Mouse (Mus musculus) adrenal gland, postnatal 14 days (tissue): ENCODE measurements around the gene Trim38. TPM values are rescaled to one million over a fixed set of nuclear protein-coding genes. Genes with fewer than 3 reads are reported as not detected.
A peak's percentile ranks its signal among the peaks of the same experiment; 100 is the strongest.

ENCODE experiments used
- DNase-seq: peaks from one replicate; pipeline ENCODE4 v3.0.0; 2021; ENCODE audit warnings: mixed read lengths
- total RNA-seq: library from RNA; stranded (reverse); gene quantifications from 2 replicates; pipeline ENCODE4 v1.2.3, GENCODE M21; 2021

Gene Trim38
- total RNA-seq, 1 experiment from 2014 or later: not detected

GRCm38 (mm10) chr13:23761871-23762821 is 7.6 kb upstream of the Trim38 start, which contains the start of gene Hist1h3a:
Gene Hist1h3a (minus strand): TSS chr13:23762386.
- DNase-seq: peak; percentile 70

GRCm38 (mm10) chr13:23763242-23763585 is 6.5 kb upstream of the Trim38 start:
- DNase-seq: no peak

GRCm38 (mm10) chr13:23763586-23764323 is 6.0 kb upstream of the Trim38 start, which contains the start of gene Hist1h1a:
Gene Hist1h1a (plus strand): TSS chr13:23763666.
- DNase-seq: peak; percentile 90

DNA sequence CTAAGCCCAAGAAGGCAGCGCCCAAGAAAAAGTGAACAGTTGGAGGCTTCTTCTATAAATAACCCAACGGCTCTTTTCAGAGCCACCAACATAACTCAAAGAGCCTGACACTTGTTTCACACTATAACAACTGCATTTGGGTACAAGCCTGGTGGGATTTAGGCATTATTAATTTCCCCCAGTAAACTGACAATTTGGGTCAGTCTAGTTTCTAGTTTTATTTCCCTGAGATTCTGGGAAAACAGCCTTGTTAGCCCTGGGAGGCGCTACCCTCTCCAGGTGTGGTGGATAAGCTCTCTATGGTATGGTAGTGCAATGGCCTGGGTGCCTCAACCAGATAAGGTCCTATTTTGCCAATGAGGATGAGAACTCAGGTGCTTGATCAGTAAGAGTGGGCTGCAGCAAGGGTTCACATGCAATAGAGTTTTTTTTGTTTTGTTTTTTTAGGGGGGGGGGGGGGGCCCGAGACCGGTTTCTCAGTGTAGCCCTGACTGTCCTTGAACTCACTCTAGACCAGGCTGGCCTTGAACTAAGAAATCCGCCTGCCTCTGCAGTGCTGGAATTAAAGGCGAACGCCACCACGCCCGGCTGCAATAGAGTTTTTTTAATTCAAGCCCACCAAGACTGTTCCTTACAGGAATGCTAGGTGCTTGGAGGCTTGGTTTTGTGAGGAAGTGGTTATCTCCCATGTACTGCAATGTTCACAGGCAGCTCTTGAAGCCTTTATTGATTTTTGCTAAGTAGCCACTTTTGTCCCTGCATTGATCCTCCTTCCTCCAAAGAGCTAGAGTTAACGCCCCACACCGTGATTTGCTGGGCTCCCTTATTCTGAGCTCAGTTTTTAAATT is 5.2 kb upstream of the Trim38 start:
- DNase-seq: no peak

GRCm38 (mm10) chr13:23765172-23765513 is 4.6 kb upstream of the Trim38 start:
- no peak for DNase-seq

GRCm38 (mm10) chr13:23766772-23767171 is 2.9 kb upstream of the Trim38 start:
- peak; percentile 31 for DNase-seq

GRCm38 (mm10) chr13:23768834-23769397 is 797 bp upstream of the Trim38 start:
- DNase-seq: no peak

DNA sequence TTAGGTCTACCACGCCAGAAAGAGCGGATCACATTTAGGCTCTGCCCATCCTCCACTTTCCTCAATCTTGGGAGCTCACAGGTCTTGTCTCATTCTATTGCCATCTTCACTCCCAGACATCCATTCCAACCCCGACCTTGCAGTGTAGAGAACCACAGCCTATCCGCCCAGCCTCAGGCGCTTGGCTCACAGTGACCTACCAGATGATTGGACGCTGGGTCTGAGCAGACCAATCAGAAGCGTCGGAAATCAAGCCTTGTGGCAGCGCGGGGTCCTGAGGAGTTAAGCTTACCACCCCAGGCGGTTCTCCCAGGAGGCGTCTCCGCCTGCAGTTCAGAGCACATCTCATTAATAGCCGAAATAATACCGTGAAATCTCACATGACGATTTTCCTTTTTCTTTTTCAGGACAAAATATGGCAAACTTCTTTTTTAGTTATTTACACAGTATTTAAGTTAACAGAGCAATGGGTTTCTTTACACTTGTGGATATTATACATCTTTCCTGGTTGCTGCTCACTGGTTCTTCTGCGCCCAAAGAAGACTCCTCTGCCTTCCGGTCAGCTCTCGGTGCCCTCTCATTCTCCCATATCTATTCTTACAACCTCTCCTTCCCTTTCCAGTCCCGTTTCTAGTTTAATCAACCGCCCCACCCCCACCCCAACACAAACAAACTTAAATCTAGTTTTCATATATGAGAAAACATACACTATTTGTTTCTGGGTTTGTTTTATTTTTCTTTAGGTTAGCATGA is 3.0 kb downstream of the Trim38 start:
- DNase-seq: peak; percentile 69

GRCm38 (mm10) chr13:23778339-23778738 is 8.6 kb downstream of the Trim38 start:
- no peak for DNase-seq

GRCm38 (mm10) chr13:23779025-23779424 is 9.3 kb downstream of the Trim38 start:
- no peak for DNase-seq

- DNase-seq: peak; percentile 67
Measured at GRCm38 (mm10) chr13:23792520-23792919, 22.8 kb downstream of the Trim38 start.

GRCm38 (mm10) chr13:23799405-23799804 is 29.7 kb downstream of the Trim38 start:
- no peak for DNase-seq

DNA sequence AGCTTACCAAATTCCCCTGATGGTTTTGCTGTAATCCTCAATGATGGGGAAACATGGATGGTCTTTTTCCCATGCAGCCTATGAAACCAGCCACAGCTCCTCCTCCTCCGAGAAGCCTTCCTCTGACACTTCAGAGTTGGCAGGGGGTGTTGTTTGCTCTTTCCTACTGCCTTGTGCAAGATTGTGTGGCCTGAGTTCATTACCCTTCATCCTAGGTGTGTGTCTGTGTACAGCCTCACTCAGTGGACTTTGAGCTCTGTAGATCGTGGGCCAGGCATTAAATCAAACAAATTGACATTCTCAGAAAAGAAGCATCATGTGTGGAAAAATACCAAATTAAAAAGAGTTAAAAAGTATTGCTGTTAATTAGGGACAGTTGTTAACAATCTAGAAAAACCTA is 34.8 kb downstream of the Trim38 start:
- DNase-seq: no peak

- no peak for DNase-seq
Measured at GRCm38 (mm10) chr13:23806422-23807052, 36.8 kb downstream of the Trim38 start, which contains the start of gene Slc17a2. Gene Slc17a2 (plus strand): TSS chr13:23806993.

GRCm38 (mm10) chr13:23816148-23816547 is 46.4 kb downstream of the Trim38 start:
- no peak for DNase-seq

- no peak for DNase-seq
Measured at GRCm38 (mm10) chr13:23820179-23820940, 50.6 kb downstream of the Trim38 start.

- no peak for DNase-seq
Measured at GRCm38 (mm10) chr13:23822213-23822612, 52.5 kb downstream of the Trim38 start.

GRCm38 (mm10) chr13:23826606-23827005 is 56.9 kb downstream of the Trim38 start:
- DNase-seq: no peak

DNA sequence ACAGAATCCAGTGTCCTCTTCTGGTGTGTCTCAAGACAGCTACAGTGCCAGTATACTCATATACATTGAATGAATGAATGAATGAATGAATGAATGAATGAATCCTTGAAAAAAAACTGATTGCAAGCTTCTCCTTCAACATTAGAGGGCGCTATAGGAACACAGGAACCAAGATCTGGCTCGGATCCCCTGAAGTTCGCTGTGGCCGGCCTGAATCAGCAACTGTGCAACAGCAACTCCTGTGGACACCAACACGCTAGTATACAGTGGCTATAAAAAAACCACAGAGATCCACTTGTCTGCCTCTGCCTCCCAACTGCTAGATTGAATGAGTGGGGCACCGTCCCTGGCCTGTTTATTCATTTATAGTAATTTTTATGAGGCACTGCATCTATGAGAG is 63.3 kb downstream of the Trim38 start:
- DNase-seq: peak; percentile 65

DNA sequence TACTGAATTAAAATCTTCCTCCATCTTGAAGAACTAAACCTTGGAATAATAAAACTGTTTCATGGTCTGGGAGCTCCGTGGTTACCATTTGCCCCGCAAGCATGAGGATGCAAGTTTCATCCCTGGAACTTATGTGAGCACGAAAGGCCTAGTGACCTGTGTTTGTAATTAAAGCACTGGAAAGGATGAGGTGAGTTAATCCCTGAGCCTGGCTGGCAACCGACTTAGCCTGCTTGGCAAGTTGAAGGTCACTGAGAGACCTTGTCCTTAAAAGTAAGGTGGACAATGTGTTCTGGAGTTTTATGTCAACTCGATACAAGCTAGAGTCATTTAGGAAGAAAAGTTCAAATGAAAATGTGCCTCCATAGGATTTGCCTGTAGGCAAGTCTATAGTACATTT is 65.1 kb downstream of the Trim38 start:
- DNase-seq: no peak
